Mouse (Mus musculus): ENCODE data around the gene Ddx54. TPM values are rescaled to one million over a fixed set of nuclear protein-coding genes. Genes with fewer than 3 reads are reported as not detected.

The Ddx54 gene
- polyA plus RNA-seq, 1 experiment from 2014 or later, result 26.9 TPM

GRCm38 (mm10) chr5:120624427-120624826 lies 11.9 kb downstream of the Ddx54 start:
- Histone ChIP-seq H3K4me1 (ENCODE audit: control insufficient read depth, insufficient read depth, low read length) (no peaks in the 10 kb centered on the region), H3K36me3 (ENCODE audit: control insufficient read depth, insufficient read depth, low read length) (peaks cover 85% of the 10 kb centered on the region), H3K4me3 (ENCODE audit: low read depth, low read length) (no peak overlapping the region), H3K27me3 (replicated peaks; ENCODE audit: control insufficient read depth, insufficient read depth, low read length) (no peaks in the 10 kb centered on the region), H3K4me2 (ENCODE audit: low read length) (no peak overlapping the region), H3K9me3 (replicated peaks; ENCODE audit: control insufficient read depth, low read length) (no peaks in the 10 kb centered on the region), H3K9ac (ENCODE audit: low read length) (no peak overlapping the region), H3K27ac (ENCODE audit: low read depth, low read length) (no peak overlapping the region)
- WGBS, result 91% methylated on average over 10 of the region's 10 CpGs
- DNase-seq (ENCODE audit: low spot score) (no peak), ATAC-seq (no peak)

- peaks cover 66% of the 10 kb centered on the region for H3K36me3 ChIP-seq (ENCODE audit: control insufficient read depth, insufficient read depth, low read length)
- ATAC-seq (peak; percentile 37; the same call in 1 of the 2 replicates), DNase-seq (ENCODE audit: low spot score) (no peak)
Measured at GRCm38 (mm10) chr5:120626399-120626798, 13.9 kb downstream of the Ddx54 start.

GRCm38 (mm10) chr5:120627515-120628300 lies 15.2 kb downstream of the Ddx54 start:
- H3K36me3 ChIP-seq (ENCODE audit: control insufficient read depth, insufficient read depth, low read length), result peaks cover 53% of the 10 kb centered on the region
- H3K4me1 ChIP-seq (ENCODE audit: control insufficient read depth, insufficient read depth, low read length), result no peaks in the 10 kb centered on the region
- ATAC-seq (no peak), DNase-seq (ENCODE audit: low spot score) (no peak)
- WGBS, result 90% methylated on average over 15 of the region's 15 CpGs
- no peak overlapping the region for H3K4me3 ChIP-seq (ENCODE audit: low read depth, low read length)
- H3K4me2 ChIP-seq (ENCODE audit: low read length), result no peak overlapping the region
- H3K27ac ChIP-seq (ENCODE audit: low read depth, low read length), result no peak overlapping the region
- no peaks in the 10 kb centered on the region; the same call in 1 of the 2 replicates for H3K27me3 ChIP-seq (replicated peaks; ENCODE audit: control insufficient read depth, insufficient read depth, low read length)
- no peaks in the 10 kb centered on the region; the same call in 1 of the 2 replicates for H3K9me3 ChIP-seq (replicated peaks; ENCODE audit: control insufficient read depth, low read length)
- H3K9ac ChIP-seq (ENCODE audit: low read length), result no peak overlapping the region

More at GRCm38 (mm10) chr5:120626399-120626798, 13.9 kb downstream of the Ddx54 start:
- Histone ChIP-seq H3K4me1 (ENCODE audit: control insufficient read depth, insufficient read depth, low read length) (no peaks in the 10 kb centered on the region), H3K4me3 (ENCODE audit: low read depth, low read length) (no peak overlapping the region), H3K27ac (ENCODE audit: low read depth, low read length) (no peak overlapping the region), H3K9me3 (replicated peaks; ENCODE audit: control insufficient read depth, low read length) (no peaks in the 10 kb centered on the region), H3K27me3 (replicated peaks; ENCODE audit: control insufficient read depth, insufficient read depth, low read length) (no peaks in the 10 kb centered on the region; the same call in 1 of the 2 replicates), H3K9ac (ENCODE audit: low read length) (no peak overlapping the region), H3K4me2 (ENCODE audit: low read length) (no peak overlapping the region)
- 19% methylated on average over 19 of the region's 19 CpGs for WGBS

GRCm38 (mm10) chr5:120628624-120629023 lies 16.1 kb downstream of the Ddx54 start:
- Histone ChIP-seq H3K9me3 (replicated peaks; ENCODE audit: control insufficient read depth, low read length) (no peaks in the 10 kb centered on the region; the same call in 1 of the 2 replicates), H3K4me1 (ENCODE audit: control insufficient read depth, insufficient read depth, low read length) (no peaks in the 10 kb centered on the region), H3K9ac (ENCODE audit: low read length) (no peak overlapping the region), H3K4me3 (ENCODE audit: low read depth, low read length) (no peak overlapping the region), H3K27me3 (replicated peaks; ENCODE audit: control insufficient read depth, insufficient read depth, low read length) (no peaks in the 10 kb centered on the region; the same call in 1 of the 2 replicates), H3K36me3 (ENCODE audit: control insufficient read depth, insufficient read depth, low read length) (peaks cover 45% of the 10 kb centered on the region), H3K4me2 (ENCODE audit: low read length) (no peak overlapping the region), H3K27ac (ENCODE audit: low read depth, low read length) (no peak overlapping the region)
- DNase-seq (ENCODE audit: low spot score) (no peak), ATAC-seq (no peak)
- whole genome bisulfite sequencing, result 60% methylated on average over 7 of the region's 7 CpGs

- H3K9ac ChIP-seq (ENCODE audit: low read length), result no peak overlapping the region; the same call in 1 of the 2 replicates
- DNase-seq (ENCODE audit: low spot score) (no peak), ATAC-seq (no peak)
- H3K27me3 ChIP-seq (replicated peaks; ENCODE audit: control insufficient read depth, insufficient read depth, low read length), result no peaks in the 10 kb centered on the region; the same call in 1 of the 2 replicates
- peaks cover 22% of the 10 kb centered on the region for H3K36me3 ChIP-seq (ENCODE audit: control insufficient read depth, insufficient read depth, low read length)
- no peak overlapping the region for H3K27ac ChIP-seq (ENCODE audit: low read depth, low read length)
- no peaks in the 10 kb centered on the region for H3K4me1 ChIP-seq (ENCODE audit: control insufficient read depth, insufficient read depth, low read length)
- H3K4me2 ChIP-seq (ENCODE audit: low read length), result peak overlapping the region; percentile 33; the same call in 1 of the 2 replicates
- H3K4me3 ChIP-seq (ENCODE audit: low read depth, low read length), result no peak overlapping the region
- H3K9me3 ChIP-seq (replicated peaks; ENCODE audit: control insufficient read depth, low read length), result no peaks in the 10 kb centered on the region; the same call in 1 of the 2 replicates
- WGBS, result 10% methylated on average over 29 of the region's 29 CpGs
Measured at GRCm38 (mm10) chr5:120631128-120631527, 18.6 kb downstream of the Ddx54 start.

GRCm38 (mm10) chr5:120631892-120632291 lies 19.4 kb downstream of the Ddx54 start:
- no peak for DNase-seq (ENCODE audit: low spot score)
- 89% methylated on average over 5 of the region's 5 CpGs for WGBS
- ATAC-seq, result no peak

GRCm38 (mm10) chr5:120634131-120634530 lies 21.6 kb downstream of the Ddx54 start, which contains the start of gene Cfap73:
Cfap73 (minus strand) TSS chr5:120634235.
- no peak within 1 kb of the TSS for H3K4me2 ChIP-seq (ENCODE audit: low read length)
- no peaks in the 10 kb centered on the region; the same call in 1 of the 2 replicates for H3K27me3 ChIP-seq (replicated peaks; ENCODE audit: control insufficient read depth, insufficient read depth, low read length)
- no peaks in the 10 kb centered on the region for H3K4me1 ChIP-seq (ENCODE audit: control insufficient read depth, insufficient read depth, low read length)
- no peak within 1 kb of the TSS for H3K4me3 ChIP-seq (ENCODE audit: low read depth, low read length)
- H3K27ac ChIP-seq (ENCODE audit: low read depth, low read length), result no peak within 1 kb of the TSS
- H3K9ac ChIP-seq (ENCODE audit: low read length), result no peak within 1 kb of the TSS
- DNase-seq (ENCODE audit: low spot score) (no peak), ATAC-seq (no peak)
- no peaks in the 10 kb centered on the region; the same call in 1 of the 2 replicates for H3K9me3 ChIP-seq (replicated peaks; ENCODE audit: control insufficient read depth, low read length)
- no peaks in the 10 kb centered on the region for H3K36me3 ChIP-seq (ENCODE audit: control insufficient read depth, insufficient read depth, low read length)
- 65% methylated on average over 9 of the region's 9 CpGs for WGBS

More at GRCm38 (mm10) chr5:120631892-120632291, 19.4 kb downstream of the Ddx54 start:
- H3K9ac ChIP-seq (ENCODE audit: low read length), result no peak overlapping the region
- no peak overlapping the region for H3K4me3 ChIP-seq (ENCODE audit: low read depth, low read length)
- H3K9me3 ChIP-seq (replicated peaks; ENCODE audit: control insufficient read depth, low read length), result no peaks in the 10 kb centered on the region; the same call in 1 of the 2 replicates
- H3K4me2 ChIP-seq (ENCODE audit: low read length), result no peak overlapping the region
- H3K27me3 ChIP-seq (replicated peaks; ENCODE audit: control insufficient read depth, insufficient read depth, low read length), result no peaks in the 10 kb centered on the region; the same call in 1 of the 2 replicates
- H3K36me3 ChIP-seq (ENCODE audit: control insufficient read depth, insufficient read depth, low read length), result peaks cover 15% of the 10 kb centered on the region
- no peaks in the 10 kb centered on the region for H3K4me1 ChIP-seq (ENCODE audit: control insufficient read depth, insufficient read depth, low read length)
- no peak overlapping the region for H3K27ac ChIP-seq (ENCODE audit: low read depth, low read length)

GRCm38 (mm10) chr5:120634860-120635259 lies 22.3 kb downstream of the Ddx54 start:
- Histone ChIP-seq H3K4me2 (ENCODE audit: low read length) (no peak overlapping the region), H3K9me3 (replicated peaks; ENCODE audit: control insufficient read depth, low read length) (no peaks in the 10 kb centered on the region; the same call in 1 of the 2 replicates), H3K4me3 (ENCODE audit: low read depth, low read length) (no peak overlapping the region), H3K9ac (ENCODE audit: low read length) (no peak overlapping the region), H3K27ac (ENCODE audit: low read depth, low read length) (no peak overlapping the region), H3K36me3 (ENCODE audit: control insufficient read depth, insufficient read depth, low read length) (no peaks in the 10 kb centered on the region), H3K4me1 (ENCODE audit: control insufficient read depth, insufficient read depth, low read length) (no peaks in the 10 kb centered on the region), H3K27me3 (replicated peaks; ENCODE audit: control insufficient read depth, insufficient read depth, low read length) (no peaks in the 10 kb centered on the region; the same call in 1 of the 2 replicates)
- 64% methylated on average over 5 of the region's 5 CpGs for WGBS
- no peak for ATAC-seq
- DNase-seq (ENCODE audit: low spot score), result no peak

GRCm38 (mm10) chr5:120635633-120636032 lies 23.1 kb downstream of the Ddx54 start:
- DNase-seq (ENCODE audit: low spot score) (no peak), ATAC-seq (no peak)
- no peaks in the 10 kb centered on the region; the same call in 1 of the 2 replicates for H3K9me3 ChIP-seq (replicated peaks; ENCODE audit: control insufficient read depth, low read length)
- no peak overlapping the region for H3K4me2 ChIP-seq (ENCODE audit: low read length)
- no peak overlapping the region for H3K4me3 ChIP-seq (ENCODE audit: low read depth, low read length)
- WGBS, result 88% methylated on average over 5 of the region's 5 CpGs
- no peaks in the 10 kb centered on the region for H3K4me1 ChIP-seq (ENCODE audit: control insufficient read depth, insufficient read depth, low read length)
- no peaks in the 10 kb centered on the region for H3K36me3 ChIP-seq (ENCODE audit: control insufficient read depth, insufficient read depth, low read length)
- H3K27me3 ChIP-seq (replicated peaks; ENCODE audit: control insufficient read depth, insufficient read depth, low read length), result no peaks in the 10 kb centered on the region
- no peak overlapping the region for H3K27ac ChIP-seq (ENCODE audit: low read depth, low read length)
- no peak overlapping the region for H3K9ac ChIP-seq (ENCODE audit: low read length)

All from forebrain, embryonic 14.5 days (tissue).